Comparison of ENCODE assay signal across 8 mouse cellular contexts in the genomic region with DNA sequence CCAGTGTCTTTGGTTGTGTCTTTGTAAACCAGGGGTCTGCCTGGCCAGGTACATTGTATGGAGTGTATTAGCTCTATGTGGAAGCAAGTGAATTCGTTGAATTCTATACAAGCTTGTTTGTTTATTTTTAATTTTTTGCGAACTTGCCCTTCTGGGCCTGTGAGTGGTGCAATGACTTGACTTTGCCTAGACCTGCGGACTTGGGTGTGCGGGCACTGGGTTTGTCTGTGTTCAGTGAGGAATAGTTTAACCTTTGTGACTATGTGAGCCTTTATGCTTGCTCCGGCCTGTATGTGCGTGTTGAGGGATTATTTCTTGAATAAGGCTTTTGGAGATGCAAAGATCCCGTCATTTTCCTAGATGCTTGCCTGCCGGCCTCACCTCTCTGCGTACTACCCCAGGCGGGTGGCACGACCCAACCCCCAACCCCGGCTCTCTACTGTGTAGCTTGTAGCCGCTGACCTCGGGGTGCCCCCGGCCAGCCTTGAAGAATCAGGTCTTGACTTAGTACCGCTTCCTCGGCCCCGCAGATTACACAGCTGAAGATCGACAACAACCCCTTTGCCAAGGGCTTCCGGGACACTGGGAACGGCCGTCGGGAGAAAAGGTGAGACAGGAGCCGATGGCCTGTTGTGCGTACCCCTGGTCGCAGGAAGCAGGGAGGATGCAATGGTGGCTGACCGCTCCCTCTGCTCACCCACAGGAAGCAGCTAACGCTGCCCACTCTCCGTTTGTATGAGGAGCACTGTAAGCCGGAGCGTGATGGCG. TPM values are rescaled to one million over a fixed set of nuclear protein-coding genes. Genes with fewer than 3 reads are reported as not detected.
DNase-seq lines count a peak whose midpoint lies in the region; ATAC-seq lines count a peak whose summit lies in the region.
"Had no signal": no experiment of that assay in that cellular context is flagged by ENCODE, and none has a peak within 500 bp of the region (broad histone marks: within the 10 kb centered on the region; RNA-seq: fewer than 3 reads in every experiment).

No protein-coding gene starts in this region.

- no peak for ATAC-seq in midbrain, embryonic 11.5 days (ENCODE audit: low FRiP score)
- no peak for ATAC-seq in midbrain, embryonic 15.5 days (replicated peaks)
- no peak for ATAC-seq in heart, embryonic 16.5 days (replicated peaks; ENCODE audit: extremely low read depth, insufficient read depth, low FRiP score)
- no peak for ATAC-seq in limb, embryonic 11.5 days (ENCODE audit: insufficient number of reproducible peaks, low FRiP score, low TSS enrichment, low read depth)
- ATAC-seq in stomach, embryonic 16.5 days (ENCODE audit: insufficient read depth, low FRiP score): no peak
- no peak for ATAC-seq in monocyte, adult 5-6 weeks (replicated peaks; ENCODE audit: insufficient number of reproducible peaks, low FRiP score, low TSS enrichment, poor library complexity, severe bottlenecking)

- H3K4me1 ChIP-seq in midbrain, embryonic 11.5 days (ENCODE audit: control insufficient read depth, insufficient read depth, low read length): peaks cover 19% of the 10 kb centered on the region
- peaks cover 25% of the 10 kb centered on the region for H3K4me1 ChIP-seq in midbrain, embryonic 15.5 days
- peaks cover 22% of the 10 kb centered on the region for H3K4me1 ChIP-seq in heart, embryonic 16.5 days (ENCODE audit: control insufficient read depth, insufficient read depth, low read length)
- peaks cover 31% of the 10 kb centered on the region for H3K4me1 ChIP-seq in limb, embryonic 11.5 days (ENCODE audit: control insufficient read depth, insufficient read depth, low read length)
- peaks cover 20% of the 10 kb centered on the region for H3K4me1 ChIP-seq in stomach, embryonic 16.5 days (ENCODE audit: control insufficient read depth, insufficient read depth, low read length)

- no peaks in the 10 kb centered on the region for H3K9me3 ChIP-seq in midbrain, embryonic 11.5 days (ENCODE audit: control insufficient read depth, low read length)
- no peaks in the 10 kb centered on the region for H3K9me3 ChIP-seq in midbrain, embryonic 15.5 days
- no peaks in the 10 kb centered on the region for H3K9me3 ChIP-seq in heart, embryonic 16.5 days (replicated peaks; ENCODE audit: control insufficient read depth, low read length)
- H3K9me3 ChIP-seq in limb, embryonic 11.5 days (ENCODE audit: control insufficient read depth, low read length): no peaks in the 10 kb centered on the region; the same call in 1 of the 2 replicates
- H3K9me3 ChIP-seq in stomach, embryonic 16.5 days (replicated peaks; ENCODE audit: control insufficient read depth, low read length): no peaks in the 10 kb centered on the region

- peak; percentile 97 for DNase-seq in midbrain, embryonic 11.5 days (ENCODE audit: low spot score, missing footprints)
- peak; percentile 72 for DNase-seq in limb, embryonic 11.5 days (ENCODE audit: low spot score)
- no peak for DNase-seq in cerebellum, adult 18-20 months

- WGBS in midbrain, embryonic 11.5 days: 1% methylated on average over 32 of the region's 32 CpGs
- WGBS in midbrain, embryonic 15.5 days: 3% methylated on average over 32 of the region's 32 CpGs
- 19% methylated on average over 32 of the region's 32 CpGs for WGBS in heart, embryonic 16.5 days
- 2% methylated on average over 32 of the region's 32 CpGs for whole genome bisulfite sequencing in limb, embryonic 11.5 days
- WGBS in stomach, embryonic 16.5 days: 17% methylated on average over 32 of the region's 32 CpGs

- H3K4me2 ChIP-seq in midbrain, embryonic 11.5 days: no peak overlapping the region
- H3K4me2 ChIP-seq in midbrain, embryonic 15.5 days: no peak overlapping the region
- H3K4me2 ChIP-seq in heart, embryonic 16.5 days (ENCODE audit: low read depth, low read length): peak overlapping the region; percentile 62
- peak overlapping the region; percentile 90 for H3K4me2 ChIP-seq in limb, embryonic 11.5 days (ENCODE audit: low read depth, severe bottlenecking)
- H3K4me2 ChIP-seq in stomach, embryonic 16.5 days (ENCODE audit: low read depth, low read length): peak overlapping the region; percentile 93

- no peak overlapping the region for H3K4me3 ChIP-seq in midbrain, embryonic 11.5 days (ENCODE audit: low read depth, low read length)
- H3K4me3 ChIP-seq in midbrain, embryonic 15.5 days: no peak overlapping the region
- peak overlapping the region; percentile 59 for H3K4me3 ChIP-seq in heart, embryonic 16.5 days (ENCODE audit: low read length)
- peak overlapping the region; percentile 61 for H3K4me3 ChIP-seq in limb, embryonic 11.5 days (ENCODE audit: low read depth, low read length)
- H3K4me3 ChIP-seq in stomach, embryonic 16.5 days (replicated peaks; ENCODE audit: low read length): peak overlapping the region; percentile 66

- H3K27me3 ChIP-seq in midbrain, embryonic 11.5 days (ENCODE audit: control insufficient read depth, insufficient read depth, low read length): peaks cover 100% of the 10 kb centered on the region
- peaks cover 80% of the 10 kb centered on the region for H3K27me3 ChIP-seq in midbrain, embryonic 15.5 days (replicated peaks)
- H3K27me3 ChIP-seq in heart, embryonic 16.5 days (ENCODE audit: control insufficient read depth, insufficient read depth, low read length): peaks cover 71% of the 10 kb centered on the region
- peaks cover 74% of the 10 kb centered on the region for H3K27me3 ChIP-seq in limb, embryonic 11.5 days (ENCODE audit: control insufficient read depth, insufficient read depth, low read length)
- H3K27me3 ChIP-seq in stomach, embryonic 16.5 days (ENCODE audit: control insufficient read depth, insufficient read depth, low read length): peaks cover 57% of the 10 kb centered on the region

- no peak overlapping the region for H3K27ac ChIP-seq in midbrain, embryonic 11.5 days (ENCODE audit: low read depth, low read length)
- H3K27ac ChIP-seq in midbrain, embryonic 15.5 days: no peak overlapping the region
- no peak overlapping the region for H3K27ac ChIP-seq in heart, embryonic 16.5 days (ENCODE audit: low read length)
- H3K27ac ChIP-seq in limb, embryonic 11.5 days (replicated peaks; ENCODE audit: low read depth, low read length): peak overlapping the region; percentile 43; the same call in 1 of the 2 replicates
- peak overlapping the region; percentile 72 for H3K27ac ChIP-seq in stomach, embryonic 16.5 days (ENCODE audit: low read length)

- no peaks in the 10 kb centered on the region for H3K36me3 ChIP-seq in midbrain, embryonic 11.5 days (ENCODE audit: control insufficient read depth, insufficient read depth, low read length)
- H3K36me3 ChIP-seq in midbrain, embryonic 15.5 days (replicated peaks): no peaks in the 10 kb centered on the region
- H3K36me3 ChIP-seq in heart, embryonic 16.5 days (ENCODE audit: control insufficient read depth, insufficient read depth): no peaks in the 10 kb centered on the region
- no peaks in the 10 kb centered on the region for H3K36me3 ChIP-seq in limb, embryonic 11.5 days (ENCODE audit: control insufficient read depth, insufficient read depth, low read length)
- H3K36me3 ChIP-seq in stomach, embryonic 16.5 days (ENCODE audit: control insufficient read depth, insufficient read depth, low read length): no peaks in the 10 kb centered on the region

- H3K9ac ChIP-seq in midbrain, embryonic 11.5 days (ENCODE audit: low read length): no peak overlapping the region
- H3K9ac ChIP-seq in midbrain, embryonic 15.5 days: no peak overlapping the region
- peak overlapping the region; percentile 64 for H3K9ac ChIP-seq in heart, embryonic 16.5 days (ENCODE audit: low read length)
- peak overlapping the region; percentile 82 for H3K9ac ChIP-seq in limb, embryonic 11.5 days (ENCODE audit: low read length)
- H3K9ac ChIP-seq in stomach, embryonic 16.5 days (ENCODE audit: low read length): peak overlapping the region; percentile 79

RNA-seq across cellular contexts. Expression of gene Tbx2, which starts 4.4 kb away (rescaled TPM):
- 0.32 and 0.79 TPM in 2 replicates for polyA plus RNA-seq in midbrain, embryonic 11.5 days (2014; fragmentation: Nextera tagmentation; extraction: Ambion mirVana)
- 1.0 TPM in 2 replicates for polyA plus RNA-seq in midbrain, embryonic 15.5 days (2015; fragmentation: Nextera tagmentation; extraction: Ambion mirVana)
- 1.4 and 3.3 TPM in 2 replicates for polyA plus RNA-seq in heart, embryonic 16.5 days (2015; fragmentation: Nextera tagmentation; extraction: Ambion mirVana)
- polyA plus RNA-seq in limb, embryonic 11.5 days (2014; fragmentation: Nextera tagmentation; extraction: Ambion mirVana): 11.3 and 14.9 TPM in 2 replicates
- polyA plus RNA-seq in stomach, embryonic 16.5 days (2015; fragmentation: Nextera tagmentation; extraction: Ambion mirVana): 2.9 and 3.1 TPM in 2 replicates
- 0.19 to 0.95 TPM (median 0.21 TPM) in 3 replicates for total RNA-seq in monocyte, adult 5-6 weeks (2017)

RNA-seq across cellular contexts. Expression of gene Gm11444, which starts 13.4 kb away (rescaled TPM):
- not detected in 2 replicates for polyA plus RNA-seq in midbrain, embryonic 11.5 days (2014; fragmentation: Nextera tagmentation; extraction: Ambion mirVana)
- polyA plus RNA-seq in midbrain, embryonic 15.5 days (2015; fragmentation: Nextera tagmentation; extraction: Ambion mirVana): not detected in 2 replicates
- polyA plus RNA-seq in heart, embryonic 16.5 days (2015; fragmentation: Nextera tagmentation; extraction: Ambion mirVana): not detected in 2 replicates
- not detected in 2 replicates for polyA plus RNA-seq in limb, embryonic 11.5 days (2014; fragmentation: Nextera tagmentation; extraction: Ambion mirVana)
- polyA plus RNA-seq in stomach, embryonic 16.5 days (2015; fragmentation: Nextera tagmentation; extraction: Ambion mirVana): not detected in 2 replicates
- total RNA-seq in monocyte, adult 5-6 weeks (2017): not detected in 3 replicates
- total RNA-seq: heart, postnatal 36 days had no signal

RNA-seq across cellular contexts. Expression of gene Tbx4, which starts 49.5 kb away (rescaled TPM):
- polyA plus RNA-seq in midbrain, embryonic 11.5 days (2014; fragmentation: Nextera tagmentation; extraction: Ambion mirVana): 0.04 and 0.19 TPM in 2 replicates
- 0.34 and 0.46 TPM in 2 replicates for polyA plus RNA-seq in midbrain, embryonic 15.5 days (2015; fragmentation: Nextera tagmentation; extraction: Ambion mirVana)
- 0.72 and 5.0 TPM in 2 replicates for polyA plus RNA-seq in heart, embryonic 16.5 days (2015; fragmentation: Nextera tagmentation; extraction: Ambion mirVana)
- polyA plus RNA-seq in limb, embryonic 11.5 days (2014; fragmentation: Nextera tagmentation; extraction: Ambion mirVana): 36.3 and 36.7 TPM in 2 replicates
- polyA plus RNA-seq in stomach, embryonic 16.5 days (2015; fragmentation: Nextera tagmentation; extraction: Ambion mirVana): 0.17 and 0.22 TPM in 2 replicates
- not detected in 3 replicates for total RNA-seq in monocyte, adult 5-6 weeks (2017)
- total RNA-seq: heart, postnatal 36 days had no signal

Comparison
In these comparisons a context has a peak if more than half of its experiments do, and no peak if none do; other contexts are left out.
1. DNase-seq: peak in midbrain, embryonic 11.5 days (single experiment) and limb, embryonic 11.5 days (single experiment); none in cerebellum, adult 18-20 months (0 of 2).
2. H3K27ac ChIP-seq: peak in limb, embryonic 11.5 days (single experiment) and stomach, embryonic 16.5 days (single experiment); none in midbrain, embryonic 11.5 days (single experiment), midbrain, embryonic 15.5 days (single experiment) and heart, embryonic 16.5 days (single experiment).
3. H3K4me2 ChIP-seq: peak in heart, embryonic 16.5 days (single experiment), limb, embryonic 11.5 days (single experiment) and stomach, embryonic 16.5 days (single experiment); none in midbrain, embryonic 11.5 days (single experiment) and midbrain, embryonic 15.5 days (single experiment).
4. H3K4me3 ChIP-seq: peak in heart, embryonic 16.5 days (single experiment), limb, embryonic 11.5 days (single experiment) and stomach, embryonic 16.5 days (single experiment); none in midbrain, embryonic 11.5 days (single experiment) and midbrain, embryonic 15.5 days (single experiment).
5. H3K9ac ChIP-seq: peak in heart, embryonic 16.5 days (single experiment), limb, embryonic 11.5 days (single experiment) and stomach, embryonic 16.5 days (single experiment); none in midbrain, embryonic 11.5 days (single experiment) and midbrain, embryonic 15.5 days (single experiment).